Mouse (Mus musculus) heart, embryonic 11.5 days (tissue): Measurements from ENCODE around the gene Cyp2j12. TPM values are rescaled to one million over a fixed set of nuclear protein-coding genes. Genes with fewer than 3 reads are reported as not detected.

Experiments used
- polyA plus RNA-seq: library from polyadenylated mRNA; unstranded; fragments of >200 nt; fragmentation: Nextera tagmentation; extraction: Ambion mirVana; gene quantifications from 2 replicates; pipeline ENCODE4 v1.2.1, GENCODE M21; 2014

The Cyp2j12 gene
- polyA plus RNA-seq, 1 experiment from 2014 or later: not detected

Other genes starting within 250 kb of the Cyp2j12 start
- 7.7 and 13.1 TPM in 2 replicates for gene Hook1, start 173.9 kb downstream of the Cyp2j12 start, polyA plus RNA-seq
- gene Cyp2j13, start 63.6 kb downstream of the Cyp2j12 start, polyA plus RNA-seq: not detected in 2 replicates
- gene Cyp2j7, start 95.5 kb upstream of the Cyp2j12 start, polyA plus RNA-seq: not detected in 2 replicates
- not detected in 2 replicates for gene Cyp2j11, start 207.5 kb upstream of the Cyp2j12 start, polyA plus RNA-seq